Mouse (Mus musculus) left cerebral cortex, postnatal 4 days (tissue): ENCODE data around the gene Ecel1. TPM values are rescaled to one million over a fixed set of nuclear protein-coding genes. Genes with fewer than 3 reads are reported as not detected.
A peak's percentile ranks its signal among the peaks of the same experiment; 100 is the strongest.

Experiments used
- DNase-seq: peaks from one replicate; pipeline ENCODE4 v3.0.0-alpha.2; 2022
- intact Hi-C: fragments of 180-260 bp; cut with DNase I; formaldehyde crosslinking; loops from one replicate; pipeline ENCODE4 v1.15.1; 2025
- total RNA-seq, 2 experiments: library from RNA; stranded (reverse); gene quantifications; 2 replicates each; pipeline ENCODE4 v1.2.3; 2021

The Ecel1 gene
- total RNA-seq, 2 experiments from 2014 or later, result 3.4 to 11.8 TPM

- intact Hi-C loops, result no loop called here
- DNase-seq, result no peak
Measured at GRCm38 (mm10) chr1:87172316-87172715, 16.0 kb upstream of the Ecel1 start.

GRCm38 (mm10) chr1:87171312-87171711 is 15.0 kb upstream of the Ecel1 start:
- intact Hi-C loops, result no loop called here
- DNase-seq, result no peak

DNA sequence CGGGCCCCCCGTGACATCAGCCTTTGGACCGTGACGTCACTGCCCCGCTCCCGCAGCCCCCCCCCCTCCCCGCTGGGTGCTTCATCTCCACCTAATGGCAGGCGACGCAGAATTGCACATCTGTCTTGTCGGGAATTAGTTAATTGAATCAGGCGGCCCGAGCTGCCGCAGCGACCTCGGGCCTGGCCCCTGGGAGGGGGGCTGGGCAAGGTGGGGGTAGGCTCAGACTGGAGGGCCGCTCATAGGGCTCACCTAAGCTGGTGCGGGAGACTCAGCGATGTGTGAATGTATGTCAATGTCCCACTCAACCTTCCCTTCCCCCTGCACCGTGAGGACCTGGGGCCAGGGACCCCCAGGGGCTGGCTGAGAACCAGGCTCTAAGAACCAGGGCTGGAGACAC is 14.1 kb upstream of the Ecel1 start:
- no peak for DNase-seq
- intact Hi-C loops, result no loop called here

DNA sequence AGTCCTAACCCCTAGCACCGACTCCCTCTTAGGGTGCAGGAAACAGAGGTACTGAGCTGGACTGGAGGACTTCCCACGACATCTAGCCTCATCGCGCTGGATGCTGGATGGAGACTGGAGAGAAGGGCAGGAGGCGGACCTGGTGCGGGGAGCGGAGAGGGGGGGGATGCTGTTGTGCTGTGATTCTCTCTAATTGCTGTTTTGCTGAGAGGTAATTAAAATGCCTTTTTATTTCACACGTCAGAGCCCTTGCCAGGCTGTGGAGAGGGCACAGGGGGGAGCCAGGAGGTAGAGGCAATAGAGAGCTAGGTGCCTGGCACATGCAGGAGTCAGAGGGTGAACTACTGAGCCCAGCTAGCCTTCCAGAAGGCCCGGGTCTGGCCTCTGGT is 8.5 kb upstream of the Ecel1 start:
- intact Hi-C loops, result no loop called here
- DNase-seq, result no peak

- DNase-seq, result no peak
- intact Hi-C loops, result no loop called here
Measured at GRCm38 (mm10) chr1:87164164-87164795, 8.0 kb upstream of the Ecel1 start.

- intact Hi-C loops, result no loop called here
- no peak for DNase-seq
Measured at GRCm38 (mm10) chr1:87159396-87159795, 3.1 kb upstream of the Ecel1 start.

GRCm38 (mm10) chr1:87155531-87156198 is 656 bp downstream of the Ecel1 start:
- DNase-seq, result no peak
- intact Hi-C loops, result no loop called here

GRCm38 (mm10) chr1:87154501-87155120 is 1.7 kb downstream of the Ecel1 start:
- intact Hi-C loops, result no loop called here
- DNase-seq, result no peak

GRCm38 (mm10) chr1:87153776-87154500 is 2.4 kb downstream of the Ecel1 start:
- intact Hi-C loops, result no loop called here
- DNase-seq, result no peak

DNA sequence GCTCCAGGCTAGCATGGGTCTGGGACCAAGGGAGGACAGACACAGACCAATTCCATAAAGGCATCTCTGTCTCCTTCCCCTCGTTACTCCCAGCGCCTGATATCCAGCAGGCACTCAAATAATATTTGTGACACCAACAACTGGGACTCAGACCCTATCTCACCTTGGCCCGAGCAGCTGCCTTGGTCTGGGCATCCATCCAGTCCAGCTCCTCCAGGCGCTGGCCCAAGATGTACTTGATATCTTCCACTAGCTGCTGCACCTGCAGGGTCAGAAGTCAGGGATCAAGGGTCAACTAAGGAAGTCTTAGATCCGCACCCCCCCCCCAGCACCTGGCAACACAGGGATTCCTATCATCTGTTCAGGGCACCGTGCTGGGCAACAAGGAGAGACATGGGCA is 5.0 kb downstream of the Ecel1 start:
- no peak for DNase-seq
- intact Hi-C loops, result no loop called here

DNA sequence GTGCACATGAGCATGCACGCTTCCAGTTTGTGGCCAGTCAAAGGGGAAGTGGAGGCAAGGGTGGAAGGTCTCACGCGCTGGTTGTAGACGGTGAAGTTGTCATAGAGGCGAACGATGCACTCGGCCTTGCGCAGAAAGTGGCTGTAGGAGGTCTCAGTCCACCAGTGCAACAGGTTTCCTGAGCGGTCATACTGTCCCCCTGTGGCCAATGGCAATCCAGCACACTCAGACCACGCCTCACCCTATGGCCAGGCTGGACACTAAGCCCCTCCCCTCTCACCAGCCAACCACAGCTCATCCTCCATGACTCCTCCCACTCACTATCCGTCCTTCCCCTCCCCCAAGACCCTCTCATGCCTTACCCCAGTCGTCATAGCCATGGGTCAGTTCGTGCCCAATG is 6.9 kb downstream of the Ecel1 start:
- intact Hi-C loops, result no loop called here
- no peak for DNase-seq

GRCm38 (mm10) chr1:87143141-87143540 is 13.2 kb downstream of the Ecel1 start:
- intact Hi-C loops, result no loop called here
- DNase-seq, result no peak

GRCm38 (mm10) chr1:87142456-87142855 is 13.9 kb downstream of the Ecel1 start:
- peak; percentile 47 for DNase-seq
- intact Hi-C loops, result no loop called here

DNA sequence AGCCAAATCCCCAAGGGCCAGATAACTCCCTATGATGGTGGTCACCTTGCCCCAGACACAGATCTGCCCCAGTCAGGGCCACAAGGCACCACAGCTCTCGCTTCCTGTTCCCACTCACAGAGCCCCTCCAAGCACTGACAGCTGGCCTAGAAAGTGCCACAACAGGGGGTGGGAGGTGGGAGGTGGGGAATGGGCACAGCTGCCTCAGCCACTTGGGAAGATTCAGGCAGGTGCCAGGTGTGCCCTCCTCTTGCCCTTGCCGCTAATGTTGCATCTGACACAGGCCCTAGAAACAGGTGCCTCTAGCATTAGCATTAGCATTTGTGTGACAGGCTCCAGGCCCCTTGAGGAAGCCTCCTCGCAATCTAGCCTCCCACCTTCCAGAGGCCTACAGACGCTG is 14.8 kb downstream of the Ecel1 start:
- intact Hi-C loops, result no loop called here
- DNase-seq, result no peak

DNA sequence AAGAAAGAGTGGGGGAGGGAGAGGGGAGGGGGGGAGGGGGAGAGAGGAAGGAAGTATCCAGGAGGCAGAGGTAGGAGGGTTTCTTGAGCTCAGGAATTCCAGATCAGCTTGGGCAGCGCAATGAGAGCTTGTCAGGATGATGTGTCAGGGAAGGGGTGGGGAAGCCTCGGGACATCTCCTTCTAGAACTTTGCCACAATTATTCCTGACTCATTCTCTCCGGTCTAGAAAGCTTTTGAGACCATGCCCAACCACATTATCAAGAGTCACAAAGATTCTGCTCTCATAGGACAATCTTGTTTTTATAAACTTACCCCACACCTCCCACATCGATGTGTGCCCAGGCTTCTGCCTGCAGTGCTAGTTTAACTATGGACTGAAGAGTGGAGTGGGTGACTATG is 24.5 kb downstream of the Ecel1 start:
- DNase-seq, result no peak
- intact Hi-C loops, result no loop called here

- intact Hi-C loops, result no loop called here
Measured at GRCm38 (mm10) chr1:87127206-87128030, 28.9 kb downstream of the Ecel1 start.

GRCm38 (mm10) chr1:87124673-87125072 is 31.6 kb downstream of the Ecel1 start, which contains the start of gene Akp3:
Gene Akp3, plus strand, starts transcription at chr1:87124973.
- intact Hi-C loops, result no loop called here

More at GRCm38 (mm10) chr1:87127206-87128030, 28.9 kb downstream of the Ecel1 start:
- peak; percentile 35 for DNase-seq

DNA sequence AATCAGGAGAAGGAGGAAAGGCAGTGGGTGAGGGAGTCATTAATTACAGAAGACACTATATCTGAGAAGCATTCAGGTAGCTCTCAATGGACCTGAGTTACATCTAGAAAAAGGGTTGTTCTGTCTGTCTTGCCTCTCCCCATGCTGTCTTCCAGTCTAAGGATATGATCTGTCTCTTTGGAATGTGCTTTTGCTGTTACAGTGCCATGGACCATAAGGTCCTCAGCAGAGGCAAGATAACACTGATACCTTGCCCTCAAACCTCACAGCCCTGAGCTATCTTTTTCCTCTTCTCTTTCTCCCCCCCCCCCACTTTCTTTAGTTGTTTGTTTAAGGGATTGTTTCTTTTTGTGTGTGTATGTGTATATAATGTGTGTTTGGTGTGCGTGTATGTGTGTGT is 41.5 kb downstream of the Ecel1 start:
- intact Hi-C loops, result no loop called here
- no peak for DNase-seq

More at GRCm38 (mm10) chr1:87124673-87125072, 31.6 kb downstream of the Ecel1 start, which contains the start of gene Akp3:
- DNase-seq, result no peak

GRCm38 (mm10) chr1:87111719-87112354 is 44.5 kb downstream of the Ecel1 start:
- intact Hi-C loops, result no loop called here
- DNase-seq, result peak; percentile 55

DNA sequence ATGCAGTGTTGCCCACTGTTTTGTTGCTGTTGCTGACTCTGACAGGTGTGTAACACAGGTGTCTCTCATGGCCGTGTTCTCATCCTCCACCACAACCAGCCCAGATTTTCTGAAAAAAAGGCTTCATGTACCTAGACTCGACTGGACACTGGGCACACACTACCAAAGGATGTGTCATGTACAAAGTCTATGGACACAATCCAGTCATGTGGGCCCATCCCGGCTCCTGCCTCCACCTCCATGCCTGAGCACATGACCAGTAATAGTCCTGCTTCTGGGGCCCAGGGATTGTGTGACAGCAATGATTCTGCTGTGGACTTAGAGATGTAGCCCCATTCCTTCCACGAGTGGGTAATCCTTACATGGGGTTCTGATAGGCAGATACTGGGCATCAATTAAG is 47.8 kb downstream of the Ecel1 start:
- intact Hi-C loops, result no loop called here

More for the DNA sequence above, 47.8 kb downstream of the Ecel1 start:
- DNase-seq, result no peak
